Mouse (Mus musculus): Measurements from ENCODE around the gene Plac1. TPM values are rescaled to one million over a fixed set of nuclear protein-coding genes. Genes with fewer than 3 reads are reported as not detected.

Gene Plac1
- polyA plus RNA-seq, 1 experiment = not detected

DNA sequence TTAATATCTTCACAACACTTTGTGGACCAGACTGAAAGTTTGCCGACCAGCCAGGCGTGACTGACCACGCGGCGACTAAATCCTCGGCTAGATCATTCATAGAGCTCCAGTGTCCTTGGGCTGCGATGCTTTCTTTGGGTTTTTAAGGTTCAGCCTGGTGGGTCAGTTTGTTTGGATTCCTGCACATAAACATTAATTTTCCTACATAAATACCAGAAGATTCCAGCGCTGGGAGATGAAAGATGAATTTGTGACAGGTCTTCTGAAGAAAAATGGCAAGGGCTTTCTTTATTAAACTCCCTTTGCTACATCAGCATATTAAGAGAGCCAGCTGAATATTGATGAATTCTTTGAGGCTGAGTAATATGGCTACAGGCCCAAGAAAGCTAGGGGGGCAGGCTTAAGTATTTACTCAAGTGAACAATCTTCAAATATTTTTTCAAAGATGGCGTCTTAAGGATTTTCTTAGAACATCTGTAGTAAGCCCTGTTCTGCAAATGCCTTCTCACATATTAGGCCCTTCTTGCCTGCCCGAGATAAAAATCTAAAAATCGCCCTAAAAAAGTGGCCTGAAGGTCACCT, 180.4 kb downstream of the Plac1 start:
- peaks cover 2% of the 10 kb centered on the region; the same call in 1 of the 2 replicates for H3K27me3 ChIP-seq (ENCODE audit: control insufficient read depth, insufficient read depth, low read length)
- DNase-seq = no peak
- no peak overlapping the region for H3K4me3 ChIP-seq (replicated peaks; ENCODE audit: insufficient read depth, low read depth, low read length)
- H3K4me1 ChIP-seq (ENCODE audit: control insufficient read depth, insufficient read depth, low read length) = no peaks in the 10 kb centered on the region
- 62% methylated on average over 11 of the region's 11 CpGs for WGBS
- no peak overlapping the region for H3K27ac ChIP-seq (ENCODE audit: insufficient read depth, low read length)
- TF ChIP-seq POLR2A (IDR thresholded peaks at IDR 0.05; ENCODE audit: borderline replicate concordance, insufficient read depth, low read length) (no peak), CTCF (IDR thresholded peaks at IDR 0.05; ENCODE audit: borderline replicate concordance, insufficient read depth, low read depth, low read length) (no peak)

DNA sequence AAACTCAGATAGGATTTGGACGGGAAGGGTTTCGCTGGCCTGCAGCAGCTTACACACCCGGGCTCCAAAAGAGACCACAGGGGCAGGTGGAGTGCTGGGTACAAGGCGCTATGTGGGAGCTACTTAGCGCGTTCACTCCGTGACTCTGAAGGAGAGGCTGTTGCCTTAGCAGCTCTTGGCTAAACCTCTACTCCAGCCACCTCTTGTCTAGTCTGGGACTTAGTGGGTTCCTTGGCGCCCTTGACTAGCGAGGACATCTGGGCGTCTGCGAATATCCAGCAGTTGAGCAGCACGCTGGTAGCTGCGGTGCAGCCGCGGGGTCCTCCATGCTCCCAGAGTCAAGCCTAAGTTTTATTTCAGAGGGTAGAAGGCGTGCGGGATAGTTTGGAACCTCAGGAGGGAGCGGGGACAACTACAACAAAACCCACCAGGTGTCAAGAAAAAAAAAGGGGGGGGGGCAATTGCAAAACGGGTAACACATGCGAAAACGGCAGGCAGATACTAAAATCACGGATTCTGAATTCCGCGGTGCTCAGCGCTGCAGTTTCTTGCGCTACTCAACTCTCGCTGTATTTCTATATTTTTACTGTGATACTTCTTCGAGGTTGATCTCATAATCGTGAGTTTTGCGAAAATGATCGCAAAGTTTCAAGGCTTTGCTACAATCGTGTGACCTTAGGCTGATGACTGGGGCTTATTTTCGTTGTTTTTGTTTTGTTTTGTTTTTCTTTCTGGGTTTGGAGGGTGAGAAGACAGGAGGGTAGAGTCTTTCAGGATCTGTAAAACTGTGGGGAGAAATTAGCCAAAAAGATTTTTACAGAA, 181.2 kb downstream of the Plac1 start:
- Histone ChIP-seq H3K27me3 (ENCODE audit: control insufficient read depth, insufficient read depth, low read length) (peaks cover 2% of the 10 kb centered on the region; the same call in 1 of the 2 replicates), H3K27ac (ENCODE audit: insufficient read depth, low read length) (no peak overlapping the region), H3K4me1 (ENCODE audit: control insufficient read depth, insufficient read depth, low read length) (no peaks in the 10 kb centered on the region), H3K4me3 (replicated peaks; ENCODE audit: insufficient read depth, low read depth, low read length) (no peak overlapping the region)
- WGBS = 13% methylated on average over 33 of the region's 33 CpGs
- TF ChIP-seq POLR2A (IDR thresholded peaks at IDR 0.05; ENCODE audit: borderline replicate concordance, insufficient read depth, low read length) = no peak
- TF ChIP-seq CTCF (IDR thresholded peaks at IDR 0.05; ENCODE audit: borderline replicate concordance, insufficient read depth, low read depth, low read length) = no peak
- peak in 1 of 2 experiments; percentile 17 for DNase-seq

DNA sequence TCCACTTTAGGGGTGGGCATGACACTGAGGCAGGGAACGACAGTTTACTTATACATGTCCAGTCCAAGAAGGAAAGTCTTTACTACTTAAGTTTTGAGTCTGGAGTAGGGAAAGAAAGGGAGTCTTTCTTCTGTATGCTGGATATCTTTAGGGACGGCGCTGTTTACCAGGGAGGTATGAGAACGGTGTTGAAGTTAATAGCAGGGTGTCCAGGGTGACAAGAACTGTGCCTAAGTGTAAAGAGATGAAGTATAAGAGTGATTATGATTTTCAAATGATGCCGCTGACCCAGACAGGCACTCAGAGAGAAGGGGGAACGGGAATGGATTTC, 182.2 kb downstream of the Plac1 start:
- H3K4me3 ChIP-seq (replicated peaks; ENCODE audit: insufficient read depth, low read depth, low read length) = no peak overlapping the region
- 47% methylated on average over 6 of the region's 6 CpGs for WGBS
- H3K4me1 ChIP-seq (ENCODE audit: control insufficient read depth, insufficient read depth, low read length) = no peaks in the 10 kb centered on the region
- no peak for DNase-seq
- peaks cover 2% of the 10 kb centered on the region; the same call in 1 of the 2 replicates for H3K27me3 ChIP-seq (ENCODE audit: control insufficient read depth, insufficient read depth, low read length)
- H3K27ac ChIP-seq (ENCODE audit: insufficient read depth, low read length) = no peak overlapping the region
- TF ChIP-seq CTCF (IDR thresholded peaks at IDR 0.05; ENCODE audit: borderline replicate concordance, insufficient read depth, low read depth, low read length) (no peak), POLR2A (IDR thresholded peaks at IDR 0.05; ENCODE audit: borderline replicate concordance, insufficient read depth, low read length) (no peak)

DNA sequence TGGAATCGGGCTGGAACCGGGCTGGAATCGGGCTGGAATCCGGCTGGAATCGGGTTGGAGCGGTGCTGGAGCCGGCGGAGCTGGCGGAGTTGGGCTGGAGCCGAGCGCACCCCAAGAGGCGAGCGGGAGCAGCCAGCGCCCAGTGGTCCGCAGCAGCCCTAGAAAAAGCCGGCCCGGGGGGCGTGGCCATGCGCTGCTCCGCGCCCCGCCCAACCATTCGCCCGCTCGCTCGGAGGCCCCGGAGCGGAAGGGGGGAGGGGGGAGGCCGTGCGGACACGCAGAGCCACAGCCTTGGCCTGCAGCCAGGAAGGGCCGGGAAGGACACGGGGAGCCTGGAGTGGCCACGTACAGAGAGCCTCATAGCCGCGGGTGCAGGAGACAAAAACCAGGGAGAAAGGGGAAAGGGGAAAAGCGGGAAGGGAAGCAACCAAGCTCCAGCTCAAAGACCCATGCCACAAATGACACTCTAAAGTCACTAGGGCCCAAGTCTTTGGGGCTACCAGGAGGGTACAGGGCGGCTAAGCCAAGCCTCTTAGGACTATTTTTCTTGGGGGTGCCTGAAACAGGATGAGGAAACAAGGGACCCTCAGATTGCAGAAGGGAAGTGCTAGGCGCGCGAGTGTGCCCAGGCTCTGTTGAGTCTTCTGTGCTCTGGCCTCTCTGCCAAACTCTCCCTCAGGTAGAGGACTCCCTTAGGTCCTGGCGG, 182.7 kb downstream of the Plac1 start:
- Histone ChIP-seq H3K4me3 (replicated peaks; ENCODE audit: insufficient read depth, low read depth, low read length) (peak overlapping the region; percentile 1), H3K27ac (ENCODE audit: insufficient read depth, low read length) (no peak overlapping the region), H3K27me3 (ENCODE audit: control insufficient read depth, insufficient read depth, low read length) (peaks cover 2% of the 10 kb centered on the region; the same call in 1 of the 2 replicates), H3K4me1 (ENCODE audit: control insufficient read depth, insufficient read depth, low read length) (no peaks in the 10 kb centered on the region)
- peak; percentile 44 to 46 for DNase-seq
- WGBS = 7% methylated on average over 38 of the region's 42 CpGs
- TF ChIP-seq POLR2A (IDR thresholded peaks at IDR 0.05; ENCODE audit: borderline replicate concordance, insufficient read depth, low read length) (no peak), CTCF (IDR thresholded peaks at IDR 0.05; ENCODE audit: borderline replicate concordance, insufficient read depth, low read depth, low read length) (no peak)

DNA sequence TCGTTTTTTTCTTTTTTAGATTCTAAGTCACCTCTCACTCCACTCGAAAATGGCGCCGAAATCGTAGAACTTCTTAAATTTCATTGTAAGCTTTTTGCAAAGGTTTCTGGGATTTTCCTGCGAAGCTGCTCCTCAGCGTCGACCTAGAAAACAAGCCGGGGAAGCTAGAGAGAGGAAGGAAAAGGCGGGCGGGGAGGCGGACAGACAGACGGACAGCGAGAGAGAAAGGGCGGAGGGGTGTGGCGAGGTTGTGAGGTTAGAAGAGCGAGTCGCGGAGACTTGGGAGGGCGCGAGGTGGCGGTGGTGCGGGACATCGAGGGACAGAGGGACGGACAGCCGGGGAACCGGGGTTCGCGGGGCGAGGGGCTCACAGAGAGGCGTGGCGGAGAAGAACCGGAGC, 183.3 kb downstream of the Plac1 start:
- peak overlapping the region; percentile 32 for H3K4me3 ChIP-seq (replicated peaks; ENCODE audit: insufficient read depth, low read depth, low read length)
- H3K27me3 ChIP-seq (ENCODE audit: control insufficient read depth, insufficient read depth, low read length) = peaks cover 2% of the 10 kb centered on the region; the same call in 1 of the 2 replicates
- H3K4me1 ChIP-seq (ENCODE audit: control insufficient read depth, insufficient read depth, low read length) = no peaks in the 10 kb centered on the region
- no peak overlapping the region for H3K27ac ChIP-seq (ENCODE audit: insufficient read depth, low read length)
- whole genome bisulfite sequencing = 5% methylated on average over 29 of the region's 33 CpGs
- TF ChIP-seq CTCF (IDR thresholded peaks at IDR 0.05; ENCODE audit: borderline replicate concordance, insufficient read depth, low read depth, low read length) = no peak
- no peak for TF ChIP-seq POLR2A (IDR thresholded peaks at IDR 0.05; ENCODE audit: borderline replicate concordance, insufficient read depth, low read length)
- no peak for DNase-seq

DNA sequence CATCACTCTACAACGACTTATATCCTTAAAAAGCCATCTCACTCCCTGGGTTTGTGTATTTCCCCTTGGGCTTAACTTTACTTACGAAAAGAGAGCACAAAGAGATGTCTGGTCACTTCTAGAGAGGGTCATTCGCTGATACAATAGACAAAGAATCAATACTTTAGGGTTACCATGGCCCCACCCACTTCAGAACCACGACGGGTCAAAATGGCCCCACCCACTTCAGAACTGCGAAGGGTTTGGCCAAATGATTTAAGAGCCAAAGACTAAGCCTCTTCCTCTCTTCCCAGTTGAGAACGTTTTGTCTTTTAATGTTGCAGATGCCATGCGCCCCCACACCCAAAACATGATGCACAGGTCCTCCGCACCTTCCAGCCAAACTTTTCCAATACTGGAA, 184.1 kb downstream of the Plac1 start:
- H3K4me3 ChIP-seq (replicated peaks; ENCODE audit: insufficient read depth, low read depth, low read length) = no peak overlapping the region
- no peak for DNase-seq
- WGBS = 8% methylated on average over 9 of the region's 9 CpGs
- no peaks in the 10 kb centered on the region for H3K4me1 ChIP-seq (ENCODE audit: control insufficient read depth, insufficient read depth, low read length)
- H3K27me3 ChIP-seq (ENCODE audit: control insufficient read depth, insufficient read depth, low read length) = peaks cover 2% of the 10 kb centered on the region; the same call in 1 of the 2 replicates
- H3K27ac ChIP-seq (ENCODE audit: insufficient read depth, low read length) = no peak overlapping the region
- TF ChIP-seq POLR2A (IDR thresholded peaks at IDR 0.05; ENCODE audit: borderline replicate concordance, insufficient read depth, low read length) (no peak), CTCF (IDR thresholded peaks at IDR 0.05; ENCODE audit: borderline replicate concordance, insufficient read depth, low read depth, low read length) (no peak)

DNA sequence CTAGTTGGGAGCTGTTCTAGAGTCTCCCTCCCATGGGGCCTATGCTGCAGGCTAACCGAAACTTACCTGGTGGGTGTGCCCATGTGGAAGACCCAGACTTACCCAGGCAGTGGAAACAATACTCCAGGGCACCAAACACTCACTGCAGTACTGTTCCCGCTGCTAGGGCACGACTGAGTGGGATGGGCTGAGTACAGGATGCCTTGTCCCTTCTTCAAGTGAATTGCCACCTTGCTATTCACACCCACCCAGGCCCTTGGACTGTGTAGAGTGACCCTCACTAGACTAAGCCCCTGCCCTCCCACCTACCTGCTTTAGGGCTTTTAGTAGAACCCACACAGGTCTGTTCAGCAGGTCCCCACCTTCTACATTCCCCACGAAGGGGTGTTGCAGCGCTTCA, 186.0 kb downstream of the Plac1 start:
- no peaks in the 10 kb centered on the region for H3K4me1 ChIP-seq (ENCODE audit: control insufficient read depth, insufficient read depth, low read length)
- no peak overlapping the region for H3K4me3 ChIP-seq (replicated peaks; ENCODE audit: insufficient read depth, low read depth, low read length)
- WGBS = 79% methylated on average over 5 of the region's 5 CpGs
- TF ChIP-seq CTCF (IDR thresholded peaks at IDR 0.05; ENCODE audit: borderline replicate concordance, insufficient read depth, low read depth, low read length) (no peak), POLR2A (IDR thresholded peaks at IDR 0.05; ENCODE audit: borderline replicate concordance, insufficient read depth, low read length) (no peak)
- no peak overlapping the region for H3K27ac ChIP-seq (ENCODE audit: insufficient read depth, low read length)
- peaks cover 2% of the 10 kb centered on the region; the same call in 1 of the 2 replicates for H3K27me3 ChIP-seq (ENCODE audit: control insufficient read depth, insufficient read depth, low read length)
- no peak for DNase-seq
